ENCODE assay signal across 27 mouse cellular contexts in genomic region chr16:14468841-14469240, GRCm38 (mm10).
DNase-seq lines count a peak whose midpoint lies in the region; ATAC-seq and TF ChIP-seq lines count a peak whose summit lies in the region.
"Had no signal": no experiment of that assay in that cellular context is flagged by ENCODE, and none has a peak within 500 bp of the region (broad histone marks: within the 10 kb centered on the region; RNA-seq: fewer than 3 reads in every experiment).

No protein-coding gene starts in this region.

- intact Hi-C loops in heart, postnatal 36 days (cut with DNase I): no loop called here

- ATAC-seq in stomach, postnatal 0 days (ENCODE audit: low FRiP score, low TSS enrichment): no peak
- ATAC-seq in inflammation-experienced regulatory T-cells, adult 6 months: no peak
- ATAC-seq: forebrain, embryonic 14.5 days; forebrain, postnatal 0 days; hindbrain, embryonic 16.5 days; Patski had no signal

- no peak for TF ChIP-seq EP300 in stomach, postnatal 0 days (optimal IDR thresholded peaks at IDR 0.05)

- 89% methylated on average over 5 of the region's 5 CpGs for WGBS in heart, embryonic 10.5 days
- WGBS in embryonic facial prominence, embryonic 10.5 days: 95% methylated on average over 5 of the region's 5 CpGs
- WGBS in stomach, postnatal 0 days: 87% methylated on average over 5 of the region's 5 CpGs

- H3K9ac ChIP-seq in stomach, postnatal 0 days (ENCODE audit: low read length): no peak overlapping the region
- H3K9ac ChIP-seq: embryonic facial prominence, embryonic 12.5 days; embryonic facial prominence, embryonic 15.5 days; forebrain, postnatal 0 days; heart, embryonic 13.5 days; hindbrain, embryonic 13.5 days had no signal

- TF ChIP-seq CTCF in testis, adult 2 months (IDR thresholded peaks at IDR 0.05; ENCODE audit: control insufficient read depth, insufficient read depth, insufficient replicate concordance, low read depth, low read length): no peak
- TF ChIP-seq CTCF in stomach, postnatal 0 days (IDR thresholded peaks at IDR 0.05; ENCODE audit: low read depth): no peak

- H3K4me1 ChIP-seq in heart, embryonic 10.5 days: no peaks in the 10 kb centered on the region
- no peaks in the 10 kb centered on the region for H3K4me1 ChIP-seq in testis, adult 2 months (ENCODE audit: control insufficient read depth, insufficient read depth, low read length)
- no peaks in the 10 kb centered on the region for H3K4me1 ChIP-seq in embryonic facial prominence, embryonic 10.5 days
- no peaks in the 10 kb centered on the region for H3K4me1 ChIP-seq in stomach, postnatal 0 days (replicated peaks; ENCODE audit: control insufficient read depth, insufficient read depth)
- H3K4me1 ChIP-seq: embryonic facial prominence, embryonic 12.5 days; embryonic facial prominence, embryonic 15.5 days; heart, embryonic 13.5 days; hindbrain, embryonic 10.5 days; hindbrain, embryonic 13.5 days had no signal

- H3K9me3 ChIP-seq in heart, embryonic 10.5 days: no peaks in the 10 kb centered on the region
- no peaks in the 10 kb centered on the region for H3K9me3 ChIP-seq in embryonic facial prominence, embryonic 10.5 days
- no peaks in the 10 kb centered on the region for H3K9me3 ChIP-seq in stomach, postnatal 0 days (ENCODE audit: control insufficient read depth, low read length)
- H3K9me3 ChIP-seq: embryonic facial prominence, embryonic 12.5 days; embryonic facial prominence, embryonic 15.5 days; G1E; heart, embryonic 13.5 days; hindbrain, embryonic 10.5 days; hindbrain, embryonic 13.5 days had no signal

- H3K4me3 ChIP-seq in heart, embryonic 10.5 days: no peak overlapping the region
- peak overlapping the region; percentile 57; the same call in 1 of the 2 replicates for H3K4me3 ChIP-seq in testis, adult 2 months (ENCODE audit: control insufficient read depth, low read depth, low read length)
- no peak overlapping the region for H3K4me3 ChIP-seq in embryonic facial prominence, embryonic 10.5 days
- H3K4me3 ChIP-seq in stomach, postnatal 0 days (ENCODE audit: low read depth, low read length): no peak overlapping the region
- H3K4me3 ChIP-seq: embryonic facial prominence, embryonic 12.5 days; embryonic facial prominence, embryonic 15.5 days; gastrocnemius, adult 2 months; heart, embryonic 13.5 days; hindbrain, embryonic 10.5 days; hindbrain, embryonic 13.5 days had no signal

- H3K27ac ChIP-seq in heart, embryonic 10.5 days: no peak overlapping the region
- H3K27ac ChIP-seq in testis, adult 2 months (ENCODE audit: control insufficient read depth, insufficient read depth, low read depth, low read length): no peak overlapping the region
- H3K27ac ChIP-seq in embryonic facial prominence, embryonic 10.5 days (replicated peaks): no peak overlapping the region
- H3K27ac ChIP-seq in stomach, postnatal 0 days (replicated peaks): no peak overlapping the region
- H3K27ac ChIP-seq: embryonic facial prominence, embryonic 12.5 days; embryonic facial prominence, embryonic 15.5 days; gastrocnemius, adult 2 months; heart, embryonic 13.5 days; hindbrain, embryonic 10.5 days; hindbrain, embryonic 13.5 days had no signal

- peak; percentile 47 for DNase-seq in heart, embryonic 10.5 days (ENCODE audit: low spot score)
- no peak for DNase-seq in heart, postnatal 36 days
- DNase-seq in testis, postnatal 14 days (ENCODE audit: low spot score): no peak
- peak; percentile 6 for DNase-seq in embryonic facial prominence, embryonic 10.5 days (ENCODE audit: low spot score)
- DNase-seq in stomach, postnatal 0 days (ENCODE audit: low spot score): peak; percentile 9
- DNase-seq: adrenal gland, postnatal 10 days; adrenal gland, postnatal 36 days; B cell, adult 2 months; cerebellum, adult 18-20 months; cerebellum, adult 9-10 months; cerebellum, postnatal 14 days; forebrain, postnatal 0 days; gastrocnemius, adult 2 months; gastrocnemius, postnatal 14 days; heart, adult 18-20 months had no signal

- H3K27me3 ChIP-seq in heart, embryonic 10.5 days (ENCODE audit: insufficient read depth, poor library complexity, severe bottlenecking): no peaks in the 10 kb centered on the region
- no peaks in the 10 kb centered on the region for H3K27me3 ChIP-seq in testis, adult 2 months (ENCODE audit: control insufficient read depth, insufficient read depth, low read length)
- no peaks in the 10 kb centered on the region for H3K27me3 ChIP-seq in embryonic facial prominence, embryonic 10.5 days (replicated peaks; ENCODE audit: low read depth, poor library complexity, severe bottlenecking)
- H3K27me3 ChIP-seq in stomach, postnatal 0 days (ENCODE audit: control insufficient read depth, insufficient read depth, low read length): no peaks in the 10 kb centered on the region
- H3K27me3 ChIP-seq: CH12.LX; embryonic facial prominence, embryonic 12.5 days; embryonic facial prominence, embryonic 15.5 days; heart, embryonic 13.5 days; hindbrain, embryonic 13.5 days; Patski had no signal

- peaks cover 7% of the 10 kb centered on the region; the same call in 1 of the 2 replicates for H3K36me3 ChIP-seq in heart, embryonic 10.5 days
- no peaks in the 10 kb centered on the region for H3K36me3 ChIP-seq in testis, adult 2 months (ENCODE audit: control insufficient read depth, insufficient read depth, low read length)
- peaks cover 97% of the 10 kb centered on the region for H3K36me3 ChIP-seq in embryonic facial prominence, embryonic 10.5 days (replicated peaks)
- peaks cover 37% of the 10 kb centered on the region for H3K36me3 ChIP-seq in stomach, postnatal 0 days (ENCODE audit: control insufficient read depth, insufficient read depth, low read length)

- TF ChIP-seq POLR2A in testis, adult 2 months (IDR thresholded peaks at IDR 0.05; ENCODE audit: control insufficient read depth, low read depth, low read length): no peak

- no peak overlapping the region for H3K4me2 ChIP-seq in stomach, postnatal 0 days (replicated peaks; ENCODE audit: low read depth)
- H3K4me2 ChIP-seq: embryonic facial prominence, embryonic 12.5 days; embryonic facial prominence, embryonic 15.5 days; heart, embryonic 13.5 days; hindbrain, embryonic 13.5 days had no signal

Comparison
In these comparisons a context has a peak if more than half of its experiments do, and no peak if none do; other contexts are left out.
1. DNase-seq: peak in heart, embryonic 10.5 days (single experiment), embryonic facial prominence, embryonic 10.5 days (single experiment) and stomach, postnatal 0 days (single experiment); none in heart, postnatal 36 days (0 of 2) and testis, postnatal 14 days (single experiment).